Comparison of ENCODE assay signal across 18 mouse cellular contexts in the genomic region with DNA sequence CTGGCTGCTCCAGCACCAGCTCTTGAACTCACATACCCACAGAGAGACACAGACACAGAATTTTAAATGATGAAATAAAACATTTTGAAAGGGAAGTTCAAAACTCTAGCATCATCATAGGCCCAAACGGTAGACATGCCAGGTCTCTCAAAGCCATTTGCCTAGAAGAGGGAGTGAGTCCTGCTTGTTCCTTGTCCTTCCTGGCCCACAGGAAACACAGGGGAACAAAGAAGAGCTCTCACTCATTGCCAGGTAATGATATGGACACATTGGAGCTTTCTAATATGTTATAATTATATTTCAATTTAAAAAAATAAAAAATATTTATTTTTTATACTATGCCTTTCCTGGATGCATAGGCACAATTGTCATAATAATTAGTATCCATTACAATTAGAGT. TPM values are rescaled to one million over a fixed set of nuclear protein-coding genes. Genes with fewer than 3 reads are reported as not detected.
"Had no signal": no experiment of that assay in that cellular context is flagged by ENCODE, and none has a peak within 500 bp of the region (broad histone marks: within the 10 kb centered on the region; RNA-seq: fewer than 3 reads in every experiment).

No protein-coding gene starts in this region.

- H3K36me3 ChIP-seq: limb, embryonic 13.5 days; midbrain, embryonic 10.5 days; midbrain, embryonic 15.5 days; neural tube, embryonic 13.5 days; stomach, embryonic 15.5 days had no signal

- H3K4me3 ChIP-seq: limb, embryonic 13.5 days; midbrain, embryonic 10.5 days; midbrain, embryonic 15.5 days; neural tube, embryonic 13.5 days; stomach, embryonic 15.5 days had no signal

- H3K4me2 ChIP-seq: limb, embryonic 13.5 days; midbrain, embryonic 15.5 days; stomach, embryonic 15.5 days had no signal

- H3K4me1 ChIP-seq: stomach, embryonic 15.5 days had no signal

- H3K27ac ChIP-seq: limb, embryonic 13.5 days; liver, embryonic 14.5 days; midbrain, embryonic 15.5 days; neural tube, embryonic 13.5 days; stomach, embryonic 15.5 days had no signal

- ATAC-seq: lung, postnatal 0 days; midbrain, embryonic 15.5 days had no signal

- DNase-seq: kidney, adult 11 months; kidney, adult 9 months; kidney, postnatal 14 days; layer of hippocampus, postnatal 36 days; left cerebral cortex, postnatal 4 days; lung, adult 18-20 months; lung, postnatal 36 days; right cerebral cortex, postnatal 14 days; thymus, adult 2 months; thymus, postnatal 25 days had no signal

- H3K27me3 ChIP-seq: limb, embryonic 13.5 days; midbrain, embryonic 15.5 days; neural tube, embryonic 13.5 days; stomach, embryonic 15.5 days had no signal

- H3K9me3 ChIP-seq: limb, embryonic 13.5 days; midbrain, embryonic 10.5 days; midbrain, embryonic 15.5 days; neural tube, embryonic 13.5 days; stomach, embryonic 15.5 days had no signal

- H3K9ac ChIP-seq: limb, embryonic 13.5 days; liver, embryonic 14.5 days; midbrain, embryonic 15.5 days; stomach, embryonic 15.5 days had no signal

RNA-seq across cellular contexts. Expression of a gene that starts 53.5 kb away (rescaled TPM):
- total RNA-seq: megakaryocyte, adult 5-6 weeks had no signal
